In genomic region chr12:99351731-99352130, GRCm38 (mm10) we compare ENCODE assay signal across 14 mouse cellular contexts.
DNase-seq lines count a peak whose midpoint lies in the region; ATAC-seq and TF ChIP-seq lines count a peak whose summit lies in the region.
"Had no signal": no experiment of that assay in that cellular context is flagged by ENCODE, and none has a peak within 500 bp of the region (broad histone marks: within the 10 kb centered on the region; RNA-seq: fewer than 3 reads in every experiment).

No protein-coding gene starts in this region.

- peak; percentile 58 for DNase-seq in gastrocnemius, adult 2 months
- DNase-seq in gastrocnemius, postnatal 10 days = no peak
- DNase-seq in lung, embryonic 14.5 days = peak; percentile 30
- no peak for DNase-seq in lung, postnatal 36 days
- DNase-seq in thymus, postnatal 0 days (ENCODE audit: low spot score) = no peak
- DNase-seq: B cell, adult 2 months; cerebellum, postnatal 10 days; right cerebral cortex, postnatal 14 days had no signal

- ATAC-seq in lung, embryonic 14.5 days (ENCODE audit: insufficient read depth) = no peak
- ATAC-seq in forebrain, embryonic 12.5 days (ENCODE audit: low FRiP score) = no peak
- ATAC-seq: inflammation-experienced regulatory T-cells, adult 6 months had no signal

- peak overlapping the region; percentile 51 for H3K4me3 ChIP-seq in gastrocnemius, adult 2 months
- H3K4me3 ChIP-seq in lung, embryonic 14.5 days (ENCODE audit: low read depth, low read length) = no peak overlapping the region
- H3K4me3 ChIP-seq in brown adipose tissue, adult 24 weeks (ENCODE audit: insufficient read depth, low read depth, low read length) = no peak overlapping the region
- no peak overlapping the region for H3K4me3 ChIP-seq in small intestine, adult 2 months (ENCODE audit: low read depth, low read length)
- no peak overlapping the region for H3K4me3 ChIP-seq in forebrain, embryonic 12.5 days (replicated peaks)
- H3K4me3 ChIP-seq: layer of hippocampus, adult 2 months; neural tube, embryonic 13.5 days had no signal

- H3K9ac ChIP-seq in lung, embryonic 14.5 days = no peak overlapping the region
- H3K9ac ChIP-seq in forebrain, embryonic 12.5 days = no peak overlapping the region
- H3K9ac ChIP-seq: neural tube, embryonic 13.5 days had no signal

- H3K9me3 ChIP-seq in lung, embryonic 14.5 days (ENCODE audit: low read depth, low read length) = no peaks in the 10 kb centered on the region
- no peaks in the 10 kb centered on the region for H3K9me3 ChIP-seq in forebrain, embryonic 12.5 days
- H3K9me3 ChIP-seq: neural tube, embryonic 13.5 days had no signal

- TF ChIP-seq POLR2A in small intestine, adult 2 months (IDR thresholded peaks at IDR 0.05; ENCODE audit: low read depth, low read length) = no peak

- H3K27me3 ChIP-seq in lung, embryonic 14.5 days (ENCODE audit: insufficient read depth, low read length) = no peaks in the 10 kb centered on the region
- H3K27me3 ChIP-seq in small intestine, adult 2 months (ENCODE audit: control insufficient read depth, insufficient read depth, low read length) = no peaks in the 10 kb centered on the region
- H3K27me3 ChIP-seq in forebrain, embryonic 12.5 days = no peaks in the 10 kb centered on the region
- H3K27me3 ChIP-seq: neural tube, embryonic 13.5 days had no signal

- TF ChIP-seq CTCF in gastrocnemius, adult 2 months (IDR thresholded peaks at IDR 0.05) = no peak
- no peak for TF ChIP-seq CTCF in lung, embryonic 14.5 days (IDR thresholded peaks at IDR 0.05; ENCODE audit: low read depth)
- TF ChIP-seq CTCF in small intestine, adult 2 months (IDR thresholded peaks at IDR 0.05; ENCODE audit: extremely low read depth, insufficient read length, insufficient replicate concordance, low read depth, low read length) = no peak

- intact Hi-C loops in gastrocnemius, adult 2 months (cut with DNase I) = no loop called here

- no peak overlapping the region for H3K4me2 ChIP-seq in lung, embryonic 14.5 days
- no peak overlapping the region for H3K4me2 ChIP-seq in forebrain, embryonic 12.5 days
- H3K4me2 ChIP-seq: neural tube, embryonic 13.5 days had no signal

- H3K4me1 ChIP-seq in lung, embryonic 14.5 days (ENCODE audit: insufficient read depth) = 0 out of 2 replicates have a peak, but pooled peaks cover 11% of the 10 kb centered on the region
- H3K4me1 ChIP-seq in brown adipose tissue, adult 24 weeks (ENCODE audit: control insufficient read depth, insufficient read depth, insufficient read length, low read length) = peaks cover 39% of the 10 kb centered on the region
- H3K4me1 ChIP-seq in small intestine, adult 2 months (ENCODE audit: control insufficient read depth, insufficient read depth, insufficient read length, low read length) = peaks cover 47% of the 10 kb centered on the region
- H3K4me1 ChIP-seq in forebrain, embryonic 12.5 days = peaks cover 45% of the 10 kb centered on the region

- WGBS in lung, embryonic 14.5 days = 56% methylated on average over 9 of the region's 9 CpGs
- 11% methylated on average over 9 of the region's 9 CpGs for WGBS in small intestine, adult 2 months
- WGBS in forebrain, embryonic 12.5 days = 92% methylated on average over 9 of the region's 9 CpGs

- peak overlapping the region; percentile 81 for H3K27ac ChIP-seq in gastrocnemius, adult 2 months
- H3K27ac ChIP-seq in lung, embryonic 14.5 days (ENCODE audit: low read depth) = no peak overlapping the region
- 0 out of 2 replicates have a peak overlapping the region, but pooled peaks have one; percentile 33 for H3K27ac ChIP-seq in brown adipose tissue, adult 24 weeks (replicated peaks; ENCODE audit: low read depth, low read length)
- peak overlapping the region; percentile 34 for H3K27ac ChIP-seq in small intestine, adult 2 months (ENCODE audit: insufficient read depth, low read depth, low read length)
- no peak overlapping the region for H3K27ac ChIP-seq in forebrain, embryonic 12.5 days
- H3K27ac ChIP-seq: layer of hippocampus, adult 2 months; neural tube, embryonic 13.5 days had no signal

- H3K36me3 ChIP-seq in lung, embryonic 14.5 days (ENCODE audit: insufficient read depth) = no peaks in the 10 kb centered on the region
- no peaks in the 10 kb centered on the region for H3K36me3 ChIP-seq in small intestine, adult 2 months (ENCODE audit: control insufficient read depth, insufficient read depth, low read length)
- no peaks in the 10 kb centered on the region for H3K36me3 ChIP-seq in forebrain, embryonic 12.5 days (replicated peaks)
- H3K36me3 ChIP-seq: neural tube, embryonic 13.5 days had no signal

Comparison
In these comparisons a context has a peak if more than half of its experiments do, and no peak if none do; other contexts are left out.
1. DNase-seq: peak in gastrocnemius, adult 2 months (single experiment) and lung, embryonic 14.5 days (single experiment); none in gastrocnemius, postnatal 10 days (single experiment), lung, postnatal 36 days (single experiment) and thymus, postnatal 0 days (single experiment).
2. H3K27ac ChIP-seq: peak in gastrocnemius, adult 2 months (single experiment), brown adipose tissue, adult 24 weeks (single experiment) and small intestine, adult 2 months (single experiment); none in lung, embryonic 14.5 days (single experiment) and forebrain, embryonic 12.5 days (single experiment).